Mouse (Mus musculus) right cerebral cortex, postnatal 36 days (tissue): ENCODE data around the gene Mob3a.
"Not testable (repeated sequence)": the region's sequence is repeated elsewhere in the genome, so short reads cannot be mapped to it uniquely, and the experiment has no call there.

Source experiments
- DNase-seq, 2 experiments: peaks; one replicate each; pipeline ENCODE4 v3.0.0; 2022; ENCODE audit warnings: low spot score in 2 of 2, mixed read lengths in 1 of 2

The Mob3a gene

GRCm38 (mm10) chr10:80663485-80664196 lies 38.1 kb downstream of the Mob3a start:
- no peak for DNase-seq

GRCm38 (mm10) chr10:80661149-80661548 lies 40.6 kb downstream of the Mob3a start:
- no peak for DNase-seq

- no peak for DNase-seq
Observed at GRCm38 (mm10) chr10:80659213-80659612, 42.6 kb downstream of the Mob3a start.

GRCm38 (mm10) chr10:80658841-80659202 lies 43.0 kb downstream of the Mob3a start:
- no peak for DNase-seq

- DNase-seq = no peak
Observed at GRCm38 (mm10) chr10:80658194-80658840, 43.5 kb downstream of the Mob3a start.

GRCm38 (mm10) chr10:80656863-80657623 lies 44.7 kb downstream of the Mob3a start, which contains the start of gene Btbd2:
Btbd2 (minus strand) TSS chr10:80657071.
- no peak for DNase-seq

GRCm38 (mm10) chr10:80656130-80656862 lies 45.5 kb downstream of the Mob3a start:
- peak; percentile 90 to 94 for DNase-seq

- no peak for DNase-seq
Observed at GRCm38 (mm10) chr10:80655406-80656129, 46.2 kb downstream of the Mob3a start.

GRCm38 (mm10) chr10:80654866-80655265 lies 46.9 kb downstream of the Mob3a start:
- DNase-seq = no peak

GRCm38 (mm10) chr10:80653156-80653720 lies 48.5 kb downstream of the Mob3a start:
- no peak for DNase-seq

- DNase-seq = peak in 1 of 2 experiments; percentile 60
Observed at GRCm38 (mm10) chr10:80650392-80650791, 51.4 kb downstream of the Mob3a start.

GRCm38 (mm10) chr10:80649910-80650309 lies 51.9 kb downstream of the Mob3a start:
- not testable (repeated sequence) for DNase-seq

- no peak for DNase-seq
Observed at GRCm38 (mm10) chr10:80646936-80647335, 54.8 kb downstream of the Mob3a start.

- DNase-seq = no peak
Observed at GRCm38 (mm10) chr10:80635345-80635744, 66.4 kb downstream of the Mob3a start.
